Mouse (Mus musculus): Measurements from ENCODE around the gene 1700042G07Rik.
A peak's percentile ranks its signal among the peaks of the same experiment; 100 is the strongest.

1700042G07Rik gene

GRCm38 (mm10) chr4:116173072-116173471 lies at the start of gene 1700042G07Rik, which contains the start of gene Gm49337:
1700042G07Rik (plus strand) TSS chr4:116173372.
Gm49337 (plus strand) TSS chr4:116173384.
- DNase-seq, result no peak

- DNase-seq, result peak; percentile 63 to 71
Observed at GRCm38 (mm10) chr4:116123602-116124519, 49.3 kb upstream of the 1700042G07Rik start, which contains the start of the genes Rad54l and Pomgnt1. Rad54l (minus strand) TSS chr4:116123690. Pomgnt1 (plus strand) TSS chr4:116123840.

GRCm38 (mm10) chr4:116125803-116126386 lies 47.3 kb upstream of the 1700042G07Rik start:
- no peak for DNase-seq

DNA sequence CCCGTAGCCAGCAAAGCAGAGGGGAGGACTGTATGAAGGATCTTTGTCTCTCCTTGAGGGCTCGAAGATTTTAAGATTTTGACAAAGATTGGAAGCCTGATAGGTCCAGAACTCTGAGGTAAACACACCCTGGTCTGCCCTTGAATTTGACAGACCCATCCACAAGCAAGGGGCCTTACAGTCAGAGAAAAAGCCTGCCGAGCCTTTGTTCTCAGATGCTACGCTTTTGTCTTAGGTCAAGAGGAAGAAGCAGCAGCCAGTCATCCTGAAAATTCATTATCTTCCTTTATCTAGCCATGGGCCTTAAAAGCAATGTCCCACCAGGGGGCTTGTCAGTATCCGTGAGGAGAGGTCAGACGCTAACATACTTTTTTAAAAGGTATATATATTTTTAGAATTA lies 45.2 kb upstream of the 1700042G07Rik start:
- DNase-seq, result no peak

GRCm38 (mm10) chr4:116133126-116133525 lies 40.0 kb upstream of the 1700042G07Rik start:
- DNase-seq, result no peak

GRCm38 (mm10) chr4:116134990-116135389 lies 38.2 kb upstream of the 1700042G07Rik start:
- DNase-seq, result no peak

- DNase-seq, result no peak
Observed at GRCm38 (mm10) chr4:116137421-116137996, 35.7 kb upstream of the 1700042G07Rik start.

DNA sequence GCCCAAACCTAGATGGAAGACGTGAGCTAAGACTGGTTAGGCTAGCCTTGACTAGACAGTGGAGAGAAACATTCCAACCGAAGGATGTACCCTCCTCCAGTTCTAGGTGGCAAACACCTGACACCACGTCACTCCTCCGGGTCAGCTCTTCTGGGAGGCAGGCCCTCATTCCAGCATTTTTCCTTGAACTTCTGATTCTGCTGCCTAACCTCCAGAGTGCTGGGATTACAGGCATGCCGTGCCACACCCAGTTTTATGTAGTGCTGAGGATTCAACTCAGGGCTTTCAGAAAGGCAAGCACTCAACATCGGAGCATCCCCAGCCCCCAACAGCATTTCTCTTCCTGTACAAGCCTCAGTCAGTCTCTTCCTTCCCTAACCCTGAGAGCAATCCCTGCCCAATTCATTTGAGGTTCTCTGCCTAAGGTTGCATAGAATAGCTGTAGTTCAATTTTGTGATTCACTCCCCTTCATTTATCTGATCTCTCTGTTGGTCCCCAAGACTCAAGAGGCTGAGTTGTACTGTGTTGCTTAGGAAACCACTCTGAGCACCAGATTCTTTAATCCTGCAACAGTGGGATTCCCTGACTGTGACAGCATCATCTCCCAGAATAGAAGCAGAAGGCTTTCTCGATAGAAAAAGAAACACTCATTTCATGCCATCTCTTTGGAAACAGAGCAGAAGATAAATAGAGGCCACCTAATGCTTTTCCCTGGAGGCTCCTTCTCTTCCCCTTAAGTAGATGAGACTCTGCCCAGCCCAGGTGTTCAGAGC lies 32.2 kb upstream of the 1700042G07Rik start:
- no peak for DNase-seq

DNA sequence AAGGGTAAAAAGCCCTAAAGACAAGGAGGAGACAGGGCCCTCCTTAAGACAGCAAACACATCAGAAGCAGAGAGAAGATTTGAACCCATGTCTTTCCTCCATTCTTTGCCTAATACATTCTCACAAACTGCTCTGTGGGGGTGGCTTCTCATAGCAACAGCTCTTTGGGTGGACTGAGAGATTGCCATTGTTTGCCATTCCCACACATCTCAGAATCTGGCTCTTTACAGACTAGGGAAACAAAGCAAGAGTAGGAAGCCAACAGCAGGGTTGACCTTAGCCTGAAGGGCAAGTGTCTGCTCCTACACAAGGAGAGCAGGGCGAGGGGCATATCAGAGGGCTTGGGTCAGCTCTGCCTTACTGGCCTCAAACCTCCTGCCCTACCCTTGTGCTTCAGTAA lies 31.4 kb upstream of the 1700042G07Rik start:
- no peak for DNase-seq

DNA sequence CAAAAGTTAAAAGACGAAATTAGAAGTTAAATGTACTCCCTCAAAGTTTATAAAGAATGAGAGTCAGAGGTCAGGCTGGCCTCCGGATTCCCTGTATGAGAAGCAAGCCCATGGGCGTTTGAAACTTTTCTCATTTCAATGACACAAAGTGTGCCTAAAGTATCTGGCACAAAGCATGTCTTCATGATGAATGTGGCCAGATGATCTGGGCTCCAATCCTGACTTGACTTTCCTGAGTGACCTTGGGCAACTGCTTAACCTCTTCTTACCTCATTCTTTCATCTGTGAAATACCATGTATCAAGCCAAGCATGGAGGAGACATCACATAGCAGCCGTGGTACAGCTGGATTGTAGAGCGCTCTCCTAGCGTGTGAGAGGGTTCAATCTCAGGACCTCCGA lies 30.9 kb upstream of the 1700042G07Rik start:
- no peak for DNase-seq

DNA sequence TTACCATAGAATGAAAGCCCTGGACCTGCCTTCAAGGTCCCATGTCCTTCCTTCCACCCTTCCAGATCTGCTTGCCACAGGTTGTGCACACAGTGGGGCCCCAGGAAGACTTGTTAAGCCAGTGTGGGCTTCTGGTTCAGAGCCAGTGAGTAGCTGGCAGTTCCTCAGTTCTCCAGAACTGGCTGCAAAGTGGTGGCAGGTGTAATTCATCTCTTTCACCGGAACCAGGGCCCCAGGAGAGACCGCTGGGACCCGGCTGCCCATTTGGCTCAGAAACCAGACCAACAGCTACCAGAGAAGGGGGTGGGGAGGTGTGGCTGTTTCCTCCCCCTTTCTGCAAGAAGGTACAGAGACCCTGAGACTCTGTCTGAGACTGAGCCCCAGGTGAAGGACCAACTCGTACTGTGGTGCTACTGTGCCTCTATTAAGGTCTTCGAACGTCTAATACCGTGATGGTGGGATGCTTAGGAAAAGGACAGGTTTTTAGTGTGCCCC lies 29.8 kb upstream of the 1700042G07Rik start:
- DNase-seq, result no peak

- peak; percentile 31 to 34 for DNase-seq
Observed at GRCm38 (mm10) chr4:116143891-116144717, 29.1 kb upstream of the 1700042G07Rik start.

DNA sequence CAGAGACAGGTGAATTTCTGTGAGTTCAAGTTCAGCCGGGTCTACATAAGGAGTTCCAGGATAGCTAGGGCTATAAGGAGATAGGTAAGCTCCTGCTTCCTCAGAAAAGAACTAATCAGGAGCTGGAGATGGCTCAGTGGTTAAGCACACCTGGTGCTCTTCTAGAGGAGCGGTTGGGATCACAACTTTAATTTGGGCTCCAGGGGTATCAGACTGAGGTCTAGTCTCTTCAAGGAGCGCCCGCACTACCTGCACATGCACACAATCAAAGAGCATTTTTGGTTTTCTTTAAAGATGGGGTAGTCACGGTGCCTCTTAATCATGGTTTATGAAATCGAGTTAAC lies 23.4 kb upstream of the 1700042G07Rik start:
- DNase-seq, result no peak

GRCm38 (mm10) chr4:116150156-116150861 lies 22.9 kb upstream of the 1700042G07Rik start:
- peak; percentile 32 to 33 for DNase-seq

DNA sequence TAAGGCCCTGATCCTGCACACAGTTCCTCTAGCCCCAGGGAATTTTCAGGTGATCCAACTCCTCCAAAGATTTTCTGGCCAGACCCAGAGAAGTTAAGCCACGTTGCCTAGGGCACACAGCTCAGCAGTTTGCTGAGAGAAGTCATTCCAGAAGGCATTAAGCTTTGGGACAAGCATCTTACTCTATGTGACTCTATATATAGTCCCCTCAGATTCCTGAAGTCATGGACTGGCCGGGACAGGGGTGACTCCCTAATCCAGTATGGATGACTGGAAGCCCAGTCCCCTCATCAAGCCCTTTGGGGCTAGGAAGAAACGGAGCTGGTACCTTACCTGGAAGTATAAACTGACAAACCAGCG lies 22.3 kb upstream of the 1700042G07Rik start:
- DNase-seq, result no peak

- no peak for DNase-seq
Observed at GRCm38 (mm10) chr4:116151238-116151637, 21.9 kb upstream of the 1700042G07Rik start, which contains the start of gene Lurap1. Lurap1 (minus strand) TSS chr4:116151338.

DNA sequence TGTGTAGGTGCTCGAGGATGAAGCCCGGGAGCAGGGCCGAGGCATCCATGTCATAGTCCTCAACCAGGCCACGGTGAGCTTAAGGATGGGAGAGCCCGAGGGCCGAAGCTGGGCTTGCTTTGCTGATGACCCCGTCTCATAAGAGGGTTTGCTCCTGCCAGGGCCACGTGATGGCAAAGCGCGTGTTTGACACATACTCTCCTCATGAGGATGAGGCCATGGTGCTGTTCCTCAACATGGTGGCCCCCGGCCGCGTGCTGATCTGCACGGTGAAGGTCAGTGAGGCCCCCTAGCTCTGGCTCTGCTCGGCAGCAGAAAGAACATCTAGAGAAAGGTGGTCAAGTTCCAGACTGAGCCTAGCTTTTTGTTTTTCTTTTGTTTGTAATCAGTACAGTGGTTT lies 20.5 kb upstream of the 1700042G07Rik start:
- DNase-seq, result no peak

DNA sequence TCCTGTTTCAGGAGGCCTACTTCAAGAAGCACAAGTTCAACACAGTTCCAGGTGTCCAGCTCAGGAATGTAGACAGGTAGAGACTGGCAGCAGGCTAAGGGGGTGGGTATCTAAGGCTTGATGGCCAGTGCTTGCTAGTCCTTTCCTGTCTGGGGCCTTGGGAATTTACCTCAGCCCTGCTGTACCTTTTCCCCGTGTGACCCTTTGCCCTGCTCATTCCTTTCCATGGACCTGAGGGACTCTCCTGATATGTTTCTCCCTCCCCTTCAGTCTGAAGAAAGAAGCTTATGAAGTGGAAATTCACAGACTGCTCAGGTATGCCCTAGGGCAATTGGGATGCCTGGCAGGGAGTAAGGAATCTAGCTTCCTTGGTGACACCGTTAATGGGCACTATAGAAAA lies 15.3 kb upstream of the 1700042G07Rik start:
- DNase-seq, result no peak

- no peak for DNase-seq
Observed at GRCm38 (mm10) chr4:116159912-116160311, 13.3 kb upstream of the 1700042G07Rik start.

DNA sequence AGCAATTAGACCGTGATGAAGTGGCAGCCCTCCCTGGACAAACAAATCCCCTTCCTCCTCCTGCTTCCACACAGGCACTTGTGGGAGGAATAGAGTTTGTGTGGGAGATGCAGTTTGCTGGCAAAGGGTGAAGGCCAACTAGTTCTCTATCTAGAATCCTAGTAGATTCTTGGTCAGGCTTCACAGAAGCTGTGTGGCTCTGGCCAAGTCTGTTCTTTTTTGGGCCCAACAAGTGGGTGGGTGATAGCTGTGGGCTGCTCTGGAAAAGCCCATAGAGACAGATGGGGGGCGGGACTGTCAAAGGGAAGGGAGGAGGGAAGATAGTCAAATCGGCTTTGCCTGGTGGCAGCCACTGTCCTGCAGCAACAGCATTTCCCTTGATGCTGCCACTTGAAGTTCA lies 12.4 kb upstream of the 1700042G07Rik start:
- no peak for DNase-seq

- no peak for DNase-seq
Observed at GRCm38 (mm10) chr4:116162142-116162541, 11.0 kb upstream of the 1700042G07Rik start.
